Mouse (Mus musculus) megakaryocyte, embryonic 14.5 days (primary cell): ENCODE results near the gene Gm13769.
"Not testable (repeated sequence)": the region's sequence is repeated elsewhere in the genome, so short reads cannot be mapped to it uniquely, and the experiment has no call there.

Source experiments
- FLI1 ChIP-seq: IDR thresholded peaks from 2 replicates; pipeline ENCODE4 v1.6.1; 2012; ENCODE audit warnings: low read length, inconsistent platforms, mixed read lengths
- GATA1 ChIP-seq: IDR thresholded peaks from 3 replicates; pipeline ENCODE4 v1.6.1; 2012; ENCODE audit warnings: mixed read lengths, low read length, inconsistent platforms, borderline replicate concordance

DNA sequence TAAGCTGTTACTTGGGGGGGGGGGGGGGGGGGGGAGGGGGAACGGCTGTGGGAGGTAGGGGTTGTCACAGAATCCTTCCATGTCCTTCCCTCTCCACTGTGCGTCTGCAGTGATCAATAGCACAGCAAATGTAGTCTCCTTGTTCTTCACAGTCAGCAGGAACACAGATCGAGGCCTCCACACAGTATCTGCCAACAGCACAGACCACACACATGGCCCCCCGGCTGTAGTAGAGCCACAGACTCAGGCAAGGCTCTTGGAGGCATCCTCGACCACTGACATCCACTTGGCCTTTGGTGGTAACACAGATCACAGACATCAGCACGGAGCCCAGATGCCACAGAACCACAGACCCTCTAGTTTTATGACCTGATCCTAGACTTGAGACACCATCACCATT lies 29.0 kb downstream of the Gm13769 start:
- not testable (repeated sequence) for TF ChIP-seq GATA1, FLI1
